Mouse (Mus musculus): ENCODE data around the gene Atp2b2. TPM values are rescaled to one million over a fixed set of nuclear protein-coding genes. Genes with fewer than 3 reads are reported as not detected.

Gene Atp2b2
- polyA plus RNA-seq, 1 experiment from 2014 or later = 0.06 TPM

DNA sequence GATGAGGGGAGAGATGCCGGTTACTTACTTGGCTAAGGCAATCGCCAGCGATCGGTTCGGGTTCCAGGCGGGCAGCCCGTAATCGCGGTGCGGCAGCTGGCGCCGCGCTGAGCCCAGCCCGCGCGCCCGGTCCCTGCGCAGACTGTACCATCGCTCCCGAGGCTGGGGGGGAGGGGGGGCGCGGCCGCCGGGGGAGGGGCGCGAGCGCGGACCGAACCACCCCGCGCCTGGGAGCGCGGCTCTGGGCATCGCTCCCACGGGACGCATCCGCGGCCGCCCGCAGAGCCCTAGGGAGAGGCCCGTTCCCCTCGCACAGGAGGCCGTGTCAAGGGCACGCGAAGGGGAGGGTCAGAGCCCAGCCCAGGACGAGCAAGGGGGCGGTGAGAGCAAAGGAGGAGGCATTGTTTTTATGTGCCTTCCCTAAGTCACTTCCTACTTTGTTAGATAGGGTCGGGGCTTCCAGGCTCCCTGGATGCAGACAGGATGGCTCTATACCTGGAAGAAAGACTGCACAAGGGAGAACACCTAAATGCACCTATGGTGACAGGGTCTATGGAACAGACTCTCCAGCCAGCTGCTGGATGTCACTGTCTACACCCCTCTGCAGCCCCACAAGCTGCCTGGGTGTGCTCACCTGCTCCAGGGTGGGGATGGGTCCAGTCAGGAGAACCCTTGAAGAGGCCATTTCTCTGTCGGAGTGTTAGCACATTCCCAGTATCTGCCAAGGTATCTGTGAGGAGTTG lies 151.0 kb downstream of the Atp2b2 start:
- WGBS = under 1% methylated on average over 47 of the region's 49 CpGs
- H3K27ac ChIP-seq = no peak overlapping the region
- no peaks in the 10 kb centered on the region for H3K36me3 ChIP-seq
- no peaks in the 10 kb centered on the region for H3K9me3 ChIP-seq
- H3K27me3 ChIP-seq (ENCODE audit: insufficient read depth, poor library complexity, severe bottlenecking) = peaks cover 100% of the 10 kb centered on the region
- H3K4me1 ChIP-seq = peaks cover 7% of the 10 kb centered on the region
- peak overlapping the region; percentile 55 for H3K4me3 ChIP-seq
- no peak for DNase-seq (ENCODE audit: low spot score)

- Histone ChIP-seq H3K9me3 (no peaks in the 10 kb centered on the region), H3K27ac (no peak overlapping the region), H3K4me1 (peaks cover 7% of the 10 kb centered on the region), H3K27me3 (ENCODE audit: insufficient read depth, poor library complexity, severe bottlenecking) (peaks cover 100% of the 10 kb centered on the region), H3K4me3 (peak overlapping the region; percentile 55), H3K36me3 (no peaks in the 10 kb centered on the region)
- no peak for DNase-seq (ENCODE audit: low spot score)
- 2% methylated on average over 10 of the region's 10 CpGs for WGBS
Measured at GRCm38 (mm10) chr6:113890858-113891213, 151.6 kb downstream of the Atp2b2 start.

DNA sequence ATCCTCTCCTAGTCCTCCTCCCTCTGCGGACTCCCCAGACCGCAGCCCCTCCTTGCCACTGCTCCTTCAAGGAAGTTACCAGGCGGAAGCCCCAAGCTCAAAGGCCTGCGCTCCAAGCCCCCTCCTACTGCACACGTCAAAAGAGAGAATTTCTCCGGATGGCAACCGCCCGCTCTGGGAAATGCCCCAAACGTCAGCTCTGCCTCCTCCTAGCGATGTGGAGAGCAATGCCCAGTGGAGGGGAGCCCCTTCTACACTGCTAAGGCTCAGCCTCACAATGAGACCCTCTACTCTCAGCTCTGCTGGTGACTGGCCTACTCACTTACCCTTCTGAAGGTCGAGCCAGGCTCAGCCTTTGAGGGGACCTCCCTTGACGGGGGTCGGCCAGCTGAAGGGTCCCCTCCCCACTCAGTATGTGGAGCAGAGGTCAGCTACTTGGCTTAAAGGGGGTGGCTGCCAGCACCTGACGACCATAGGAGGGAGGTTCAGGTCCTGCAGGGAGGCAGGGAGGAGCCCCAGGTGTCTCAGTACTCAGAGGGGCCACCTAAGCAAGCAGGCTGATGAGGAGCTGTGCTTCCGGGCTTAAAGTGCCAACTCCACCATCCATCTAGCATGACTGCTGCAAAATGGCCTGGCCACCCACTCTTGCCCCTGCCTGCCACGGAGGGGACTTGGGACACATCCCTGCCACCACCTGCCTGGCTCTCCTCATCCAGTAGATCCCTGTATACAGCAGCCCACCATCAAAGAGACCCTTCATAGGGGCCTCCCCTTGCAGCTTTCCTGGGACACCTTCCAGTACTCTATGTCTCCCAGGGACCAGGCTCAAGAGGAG lies 152.2 kb downstream of the Atp2b2 start:
- Histone ChIP-seq H3K36me3 (no peaks in the 10 kb centered on the region), H3K9me3 (no peaks in the 10 kb centered on the region), H3K27ac (no peak overlapping the region), H3K4me1 (peaks cover 7% of the 10 kb centered on the region), H3K27me3 (ENCODE audit: insufficient read depth, poor library complexity, severe bottlenecking) (peaks cover 97% of the 10 kb centered on the region), H3K4me3 (no peak overlapping the region)
- WGBS = 20% methylated on average over 16 of the region's 16 CpGs
- DNase-seq (ENCODE audit: low spot score) = no peak

DNA sequence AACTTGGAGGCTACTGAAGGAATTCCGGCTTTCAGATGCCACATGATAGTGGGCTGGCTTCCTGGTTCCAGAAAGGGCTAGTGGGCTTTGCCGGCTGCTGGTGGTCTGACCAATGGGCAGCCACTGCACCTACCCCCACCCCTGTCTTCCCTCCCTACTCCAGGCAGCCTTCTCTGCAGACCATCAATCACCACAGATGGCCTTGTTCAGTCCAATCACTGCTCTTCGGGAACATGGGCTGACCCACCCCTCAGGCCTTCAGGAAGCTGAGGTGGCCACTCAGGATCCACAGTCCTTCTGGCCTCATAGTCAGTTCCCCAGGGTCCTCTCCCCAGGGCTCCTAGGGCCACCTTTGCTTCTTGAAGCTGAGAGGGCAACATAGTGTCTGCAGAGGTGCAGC lies 153.2 kb downstream of the Atp2b2 start:
- H3K4me1 ChIP-seq = peaks cover 7% of the 10 kb centered on the region
- H3K27me3 ChIP-seq (ENCODE audit: insufficient read depth, poor library complexity, severe bottlenecking) = peaks cover 87% of the 10 kb centered on the region
- DNase-seq (ENCODE audit: low spot score) = no peak
- 58% methylated on average over 3 of the region's 3 CpGs for WGBS
- no peak overlapping the region for H3K4me3 ChIP-seq
- no peaks in the 10 kb centered on the region for H3K9me3 ChIP-seq
- H3K36me3 ChIP-seq = no peaks in the 10 kb centered on the region
- no peak overlapping the region for H3K27ac ChIP-seq

GRCm38 (mm10) chr6:113886886-113887285 lies 155.5 kb downstream of the Atp2b2 start:
- Histone ChIP-seq H3K4me1 (peaks cover 12% of the 10 kb centered on the region), H3K36me3 (no peaks in the 10 kb centered on the region), H3K4me3 (no peak overlapping the region), H3K9me3 (no peaks in the 10 kb centered on the region), H3K27me3 (ENCODE audit: insufficient read depth, poor library complexity, severe bottlenecking) (peaks cover 73% of the 10 kb centered on the region), H3K27ac (no peak overlapping the region)
- no peak for DNase-seq (ENCODE audit: low spot score)

- WGBS = 67% methylated on average over 4 of the region's 4 CpGs
- H3K4me1 ChIP-seq = peaks cover 4% of the 10 kb centered on the region; the same call in 1 of the 2 replicates
- H3K9me3 ChIP-seq = no peaks in the 10 kb centered on the region
- peaks cover 67% of the 10 kb centered on the region for H3K27me3 ChIP-seq (ENCODE audit: insufficient read depth, poor library complexity, severe bottlenecking)
- no peaks in the 10 kb centered on the region for H3K36me3 ChIP-seq
- H3K27ac ChIP-seq = no peak overlapping the region
- no peak for DNase-seq (ENCODE audit: low spot score)
- H3K4me3 ChIP-seq = no peak overlapping the region
Measured at GRCm38 (mm10) chr6:113884806-113885205, 157.6 kb downstream of the Atp2b2 start.

- peaks cover 4% of the 10 kb centered on the region; the same call in 1 of the 2 replicates for H3K4me1 ChIP-seq
- 22% methylated on average over 9 of the region's 9 CpGs for WGBS
- no peaks in the 10 kb centered on the region for H3K36me3 ChIP-seq
- peaks cover 65% of the 10 kb centered on the region for H3K27me3 ChIP-seq (ENCODE audit: insufficient read depth, poor library complexity, severe bottlenecking)
- no peaks in the 10 kb centered on the region for H3K9me3 ChIP-seq
- no peak overlapping the region for H3K4me3 ChIP-seq
- H3K27ac ChIP-seq = no peak overlapping the region
- DNase-seq (ENCODE audit: low spot score) = no peak
Measured at GRCm38 (mm10) chr6:113883225-113883624, 159.2 kb downstream of the Atp2b2 start.

DNA sequence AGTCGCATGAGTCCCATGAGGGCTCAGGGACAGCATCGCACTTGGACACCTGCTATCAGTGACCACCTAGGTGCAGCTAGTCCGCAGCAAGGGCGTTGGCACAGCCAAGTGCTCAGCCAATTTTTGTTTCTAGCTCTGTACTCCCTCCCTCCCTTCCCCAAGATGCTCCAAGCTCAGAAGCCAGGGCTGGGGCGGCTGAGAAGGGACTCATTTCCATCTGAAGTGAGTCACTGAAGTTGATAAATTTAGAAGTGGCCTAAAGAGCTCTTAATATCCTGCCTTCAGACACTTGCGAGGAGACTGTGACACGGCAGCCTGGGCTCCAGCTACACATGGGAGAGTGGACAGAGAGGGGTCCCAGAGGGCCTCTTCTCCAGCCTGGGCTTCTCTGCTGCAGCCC lies 160.0 kb downstream of the Atp2b2 start:
- WGBS = 65% methylated on average over 7 of the region's 7 CpGs

DNA sequence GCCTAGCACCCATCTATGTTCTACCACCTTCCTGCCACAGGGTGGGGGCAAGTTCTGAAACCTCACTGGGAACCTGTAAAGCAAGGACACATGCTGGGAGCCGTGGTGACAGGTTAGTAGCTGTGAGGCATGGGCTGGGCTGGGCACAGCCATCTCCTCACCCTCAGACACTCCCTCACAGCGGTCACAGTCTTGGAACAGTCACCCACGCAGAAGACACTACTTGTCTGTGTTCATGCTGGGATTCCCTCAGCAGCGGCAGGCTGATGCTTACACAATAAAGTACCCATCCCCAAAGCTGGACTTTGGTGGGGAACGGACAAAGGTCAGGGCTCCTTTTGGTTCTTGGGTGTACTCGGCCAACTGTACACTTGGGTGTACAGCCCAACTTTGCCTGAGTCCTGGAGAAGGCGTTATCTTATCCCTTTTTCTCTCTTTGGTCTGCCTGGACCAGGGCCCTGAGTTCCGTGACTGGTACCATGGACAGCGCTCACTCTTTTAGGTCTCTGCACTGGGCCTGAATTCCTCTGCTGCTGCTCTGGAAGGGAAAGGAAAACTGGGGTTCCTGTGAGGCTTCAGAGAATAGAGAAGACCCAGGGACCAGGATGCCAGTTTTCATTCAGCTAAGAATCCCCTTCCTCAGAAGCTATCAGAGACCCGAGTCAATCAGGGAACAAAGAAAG lies 160.7 kb downstream of the Atp2b2 start:
- Histone ChIP-seq H3K9me3 (no peaks in the 10 kb centered on the region), H3K27ac (no peak overlapping the region), H3K36me3 (no peaks in the 10 kb centered on the region), H3K27me3 (ENCODE audit: insufficient read depth, poor library complexity, severe bottlenecking) (peaks cover 51% of the 10 kb centered on the region), H3K4me3 (no peak overlapping the region), H3K4me1 (peaks cover 4% of the 10 kb centered on the region; the same call in 1 of the 2 replicates)
- 45% methylated on average over 10 of the region's 10 CpGs for WGBS
- DNase-seq (ENCODE audit: low spot score) = peak; percentile 78

More for the DNA sequence above, 160.0 kb downstream of the Atp2b2 start:
- Histone ChIP-seq H3K27ac (no peak overlapping the region), H3K27me3 (ENCODE audit: insufficient read depth, poor library complexity, severe bottlenecking) (peaks cover 58% of the 10 kb centered on the region), H3K36me3 (no peaks in the 10 kb centered on the region), H3K4me1 (peaks cover 4% of the 10 kb centered on the region; the same call in 1 of the 2 replicates), H3K9me3 (no peaks in the 10 kb centered on the region), H3K4me3 (no peak overlapping the region)
- no peak for DNase-seq (ENCODE audit: low spot score)

GRCm38 (mm10) chr6:113879366-113879765 lies 163.0 kb downstream of the Atp2b2 start:
- Histone ChIP-seq H3K36me3 (no peaks in the 10 kb centered on the region), H3K9me3 (no peaks in the 10 kb centered on the region), H3K27me3 (ENCODE audit: insufficient read depth, poor library complexity, severe bottlenecking) (peaks cover 44% of the 10 kb centered on the region), H3K27ac (no peak overlapping the region), H3K4me3 (no peak overlapping the region), H3K4me1 (peaks cover 4% of the 10 kb centered on the region; the same call in 1 of the 2 replicates)
- DNase-seq (ENCODE audit: low spot score) = no peak
- 55% methylated on average over 3 of the region's 3 CpGs for WGBS

- no peak for DNase-seq (ENCODE audit: low spot score)
- H3K36me3 ChIP-seq = no peaks in the 10 kb centered on the region
- H3K27ac ChIP-seq = no peak overlapping the region
- H3K4me1 ChIP-seq = peaks cover 4% of the 10 kb centered on the region; the same call in 1 of the 2 replicates
- no peaks in the 10 kb centered on the region for H3K9me3 ChIP-seq
- H3K27me3 ChIP-seq (ENCODE audit: insufficient read depth, poor library complexity, severe bottlenecking) = peaks cover 46% of the 10 kb centered on the region
- WGBS = 78% methylated on average over 8 of the region's 8 CpGs
- no peak overlapping the region for H3K4me3 ChIP-seq
Measured at GRCm38 (mm10) chr6:113878510-113879128, 163.8 kb downstream of the Atp2b2 start.

DNA sequence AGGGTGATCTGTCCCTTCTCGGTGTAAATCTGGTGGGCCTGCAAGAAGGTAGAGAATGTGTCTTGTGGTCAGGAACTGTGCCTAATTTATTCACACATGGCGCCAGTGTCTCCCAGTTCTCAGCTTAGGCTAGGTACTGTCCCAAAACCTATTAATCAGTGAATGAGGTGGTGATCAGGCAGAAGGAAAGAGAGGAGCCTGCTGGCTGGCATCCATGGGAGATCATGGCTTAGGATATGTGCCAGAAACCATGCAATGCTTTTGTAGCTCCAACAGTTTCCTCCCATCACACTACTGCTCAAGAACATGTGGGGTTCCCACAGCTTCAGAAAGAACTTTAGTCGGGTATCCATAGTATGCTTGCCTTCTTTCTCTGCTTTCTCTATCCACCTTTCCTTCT lies 165.8 kb downstream of the Atp2b2 start:
- 67% methylated on average over 3 of the region's 3 CpGs for WGBS
- Histone ChIP-seq H3K27ac (no peak overlapping the region), H3K4me3 (no peak overlapping the region), H3K27me3 (ENCODE audit: insufficient read depth, poor library complexity, severe bottlenecking) (peaks cover 53% of the 10 kb centered on the region), H3K4me1 (no peaks in the 10 kb centered on the region), H3K9me3 (no peaks in the 10 kb centered on the region), H3K36me3 (no peaks in the 10 kb centered on the region)
- DNase-seq (ENCODE audit: low spot score) = no peak

Data from heart, embryonic 10.5 days (tissue).